Mouse (Mus musculus): ENCODE data around the gene C2cd5.
"Not testable (repeated sequence)": the region's sequence is repeated elsewhere in the genome, so short reads cannot be mapped to it uniquely, and the experiment has no call there.

Gene C2cd5

DNA sequence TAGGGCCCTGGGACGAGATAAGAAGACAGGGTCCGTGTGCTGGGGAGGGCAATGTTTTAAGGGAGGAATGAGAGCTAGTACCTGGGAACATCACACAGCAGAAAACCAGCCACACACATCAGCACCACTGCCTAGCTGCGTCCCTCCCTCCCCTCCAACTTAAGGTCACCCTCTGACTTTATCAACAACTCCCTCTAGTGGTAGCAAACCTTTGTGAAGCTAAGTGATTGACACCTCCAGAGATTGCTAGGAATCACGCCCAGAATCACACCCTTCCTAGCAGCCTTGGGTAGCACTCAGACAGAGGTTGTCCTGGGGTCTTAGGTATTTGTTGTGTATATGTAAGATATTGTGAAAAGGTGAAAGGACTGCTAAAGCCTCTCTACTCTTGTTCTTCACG lies 79.3 kb downstream of the C2cd5 start:
- peak; percentile 52 for DNase-seq (ENCODE audit: low read depth)

DNA sequence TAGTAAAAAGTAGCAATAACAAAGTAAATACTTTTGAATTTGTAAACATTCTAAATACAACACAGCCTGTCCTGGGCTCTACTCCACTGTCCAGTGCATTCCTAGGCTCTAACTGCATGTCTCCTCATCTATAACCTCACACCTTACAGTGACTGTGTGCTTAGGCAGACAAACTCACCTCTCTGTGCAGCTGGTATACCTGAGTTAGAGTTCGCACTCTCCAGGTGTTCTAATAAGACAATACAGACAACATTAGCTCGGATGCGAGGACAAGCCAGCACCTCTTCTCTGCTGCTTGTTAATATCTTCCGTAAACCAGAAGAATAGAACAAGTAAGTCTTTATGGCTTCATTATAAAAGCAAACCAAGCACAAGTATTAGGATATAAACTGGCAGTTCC lies 79.8 kb downstream of the C2cd5 start:
- no peak for DNase-seq (ENCODE audit: low read depth)

DNA sequence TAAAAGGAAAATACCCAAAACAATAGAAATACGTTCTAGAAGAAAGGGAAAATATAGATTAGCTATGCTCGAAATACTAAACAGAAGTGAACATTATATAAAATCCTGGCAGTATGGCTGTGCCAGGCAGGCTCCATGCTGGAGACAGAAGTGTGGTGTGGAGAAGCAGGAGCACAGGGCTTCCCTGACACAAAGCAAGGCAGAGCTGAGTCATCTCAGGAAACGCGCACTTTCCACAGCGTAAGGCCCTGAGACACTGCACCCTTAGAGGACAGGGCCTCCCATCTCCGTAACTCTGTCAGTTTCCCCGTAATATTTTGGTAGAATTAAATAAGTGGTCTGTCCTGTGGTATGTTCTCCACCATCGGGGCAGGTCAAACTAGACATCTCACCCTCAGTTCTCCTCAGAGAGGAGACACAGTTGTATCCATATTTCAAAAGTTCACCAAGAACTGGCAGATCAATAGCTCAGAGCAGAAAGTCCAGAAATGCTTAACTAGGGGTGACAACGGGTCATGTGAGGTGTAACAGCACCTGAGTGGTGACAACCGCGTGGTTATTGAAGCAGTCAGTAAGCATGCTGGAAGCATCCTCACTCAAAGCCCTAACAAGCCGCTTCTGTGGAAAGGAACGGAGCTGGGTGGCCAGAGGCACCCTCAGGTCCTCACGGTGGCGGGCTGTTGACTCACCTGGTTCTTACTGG lies 87.3 kb downstream of the C2cd5 start:
- DNase-seq (ENCODE audit: low read depth): no peak

DNA sequence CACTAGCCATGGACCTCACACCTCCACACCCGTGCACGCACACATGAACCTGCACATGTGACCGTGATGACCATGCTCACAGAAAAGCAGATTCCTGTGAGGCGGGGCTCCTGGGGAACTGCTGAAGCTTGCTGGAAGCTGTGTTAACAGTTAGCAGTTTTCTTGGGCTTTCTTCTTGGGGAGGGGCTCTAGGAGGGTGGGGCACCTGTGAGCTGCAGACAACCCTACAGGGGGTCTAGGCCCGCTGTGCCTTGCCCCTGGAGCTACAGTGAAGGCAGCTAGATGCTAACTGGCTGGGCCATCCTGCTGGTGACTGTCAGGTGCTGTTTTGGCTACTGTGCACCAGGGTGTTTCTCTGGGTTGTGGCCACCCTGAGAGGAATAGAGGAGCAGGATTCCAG lies 91.1 kb downstream of the C2cd5 start:
- DNase-seq (ENCODE audit: low read depth): no peak

DNA sequence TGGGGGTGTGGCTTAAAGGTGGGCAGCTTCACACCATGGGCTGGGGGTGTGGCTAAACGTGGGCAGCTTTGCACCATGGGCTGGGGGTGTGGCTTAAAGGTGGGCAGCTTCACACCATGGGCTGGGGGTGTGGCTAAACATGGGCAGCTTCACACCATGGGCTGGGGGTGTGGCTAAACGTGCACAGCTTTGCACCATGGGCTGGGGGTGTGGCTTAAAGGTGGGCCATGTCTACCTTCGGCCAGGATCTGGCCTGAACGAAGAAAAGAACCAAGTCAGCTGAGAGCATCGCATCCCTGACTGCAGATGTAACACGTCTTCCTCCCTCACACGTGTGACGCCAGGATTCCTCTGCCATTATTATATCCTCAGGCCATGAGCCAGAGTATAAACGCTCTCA lies 94.7 kb downstream of the C2cd5 start:
- not testable (repeated sequence) for DNase-seq (ENCODE audit: low read depth)

DNA sequence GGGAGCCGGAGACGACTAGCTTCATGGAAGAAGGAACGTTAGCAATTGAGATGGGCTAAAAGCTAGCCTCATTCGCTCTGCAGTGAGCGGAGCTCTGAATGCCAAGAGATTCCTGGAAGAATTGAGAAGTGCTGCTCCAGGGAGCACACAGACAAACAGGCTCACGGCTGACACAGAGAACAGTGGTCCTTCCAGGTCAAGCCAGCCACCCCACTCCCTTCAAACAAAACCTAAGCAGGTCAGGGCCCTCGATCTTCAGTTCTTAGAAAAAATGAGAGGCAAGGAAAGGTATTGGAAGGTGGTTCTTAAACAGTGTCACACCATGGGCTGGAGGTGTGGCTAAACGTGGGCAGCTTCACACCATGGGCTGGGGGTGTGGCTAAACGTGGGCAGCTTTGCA lies 95.1 kb downstream of the C2cd5 start:
- DNase-seq (ENCODE audit: low read depth): no peak

DNA sequence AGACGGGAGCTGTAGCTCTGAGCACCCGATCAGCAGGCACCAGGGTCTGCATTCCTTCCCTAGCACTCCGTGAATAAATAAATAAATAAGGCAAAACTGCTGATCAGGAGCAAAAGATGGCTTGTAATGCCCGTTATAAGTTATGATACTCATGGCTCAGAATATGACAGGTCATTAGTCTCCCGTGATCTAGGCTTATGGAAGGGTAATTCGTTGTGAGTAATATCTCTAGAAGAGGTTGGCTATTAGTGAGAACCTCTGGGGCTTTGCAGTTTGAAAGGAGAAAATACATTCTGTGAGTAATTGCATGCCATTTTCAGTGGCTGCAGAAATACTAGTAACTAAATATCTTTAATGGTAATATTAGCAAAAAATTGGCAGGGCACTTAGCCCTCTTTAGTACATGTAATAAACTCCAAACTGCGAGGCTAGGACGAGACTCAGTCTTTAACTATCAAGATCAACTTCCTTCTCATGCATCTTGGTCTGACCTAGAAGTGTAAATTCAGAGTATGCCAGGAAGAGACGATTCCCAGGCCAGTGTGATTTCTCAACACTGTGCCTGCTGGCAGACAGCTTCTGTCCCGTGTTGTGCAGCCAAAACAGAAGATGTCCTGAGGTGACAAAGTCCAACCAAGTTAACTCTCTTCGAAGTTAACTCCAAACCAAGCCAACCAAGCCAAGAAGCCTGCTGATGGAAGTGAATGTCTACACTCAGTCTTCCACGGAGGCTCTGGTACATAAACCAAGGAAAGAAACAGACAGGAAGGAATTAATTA lies 101.5 kb downstream of the C2cd5 start:
- DNase-seq (ENCODE audit: low read depth): no peak

DNA sequence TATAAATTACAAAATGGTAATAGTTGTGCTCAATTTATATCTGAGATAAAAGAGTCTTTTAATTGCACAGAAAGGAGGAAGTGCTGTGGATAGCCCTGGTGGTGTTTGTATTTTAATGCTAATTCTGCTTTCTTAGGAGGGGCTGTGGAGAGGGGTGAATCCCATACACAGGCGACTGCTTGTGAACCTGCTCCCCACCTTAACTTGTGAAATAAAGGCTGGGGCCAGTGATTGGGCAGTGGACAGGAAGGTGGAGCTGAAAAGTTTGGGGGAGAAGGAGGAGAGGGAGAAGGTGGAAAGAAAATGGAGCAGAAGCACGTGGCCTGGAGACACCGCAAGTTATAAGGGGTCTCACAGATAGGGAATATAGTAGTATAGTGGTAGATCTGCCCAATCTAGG lies 103.1 kb downstream of the C2cd5 start:
- no peak for DNase-seq (ENCODE audit: low read depth)

DNA sequence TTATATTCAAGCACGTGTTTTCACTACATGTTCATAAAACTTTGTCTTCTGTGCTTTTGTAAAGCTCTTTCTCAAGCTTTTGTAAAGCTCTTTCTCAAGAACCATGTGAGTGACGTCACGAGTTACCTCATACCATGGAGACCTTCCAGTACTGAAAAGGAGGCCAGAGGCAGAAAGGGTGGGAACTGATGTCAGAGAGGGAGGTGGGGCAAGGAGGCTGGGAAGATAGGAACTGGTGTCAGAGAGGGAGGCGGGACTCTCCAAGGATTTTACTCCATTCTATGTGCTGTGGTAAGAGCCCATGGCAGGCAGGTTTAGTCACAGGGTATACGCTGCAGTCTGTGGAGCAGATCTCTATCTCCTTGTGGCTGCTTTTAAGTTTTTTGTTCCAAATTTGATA lies 104.4 kb downstream of the C2cd5 start:
- DNase-seq (ENCODE audit: low read depth): no peak

DNA sequence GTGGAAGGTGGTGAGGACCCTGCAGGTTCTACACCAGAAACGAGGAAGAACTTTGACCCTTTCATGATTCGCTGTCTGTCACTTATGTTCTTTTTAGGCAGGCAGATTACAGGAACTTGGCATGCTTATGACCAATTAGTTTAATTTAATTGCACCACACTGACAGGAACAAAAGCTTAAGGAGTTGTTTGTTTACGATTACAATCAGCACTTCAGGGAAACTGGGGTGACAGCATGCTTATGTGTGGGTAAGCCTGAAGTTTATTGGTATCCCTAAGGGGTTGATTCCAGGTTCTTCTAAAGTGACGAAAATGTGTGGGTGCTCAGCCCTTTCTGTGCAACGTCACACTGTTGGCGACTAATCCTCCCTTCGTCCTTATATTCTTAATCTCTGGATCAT lies 105.1 kb downstream of the C2cd5 start:
- DNase-seq (ENCODE audit: low read depth): no peak

DNA sequence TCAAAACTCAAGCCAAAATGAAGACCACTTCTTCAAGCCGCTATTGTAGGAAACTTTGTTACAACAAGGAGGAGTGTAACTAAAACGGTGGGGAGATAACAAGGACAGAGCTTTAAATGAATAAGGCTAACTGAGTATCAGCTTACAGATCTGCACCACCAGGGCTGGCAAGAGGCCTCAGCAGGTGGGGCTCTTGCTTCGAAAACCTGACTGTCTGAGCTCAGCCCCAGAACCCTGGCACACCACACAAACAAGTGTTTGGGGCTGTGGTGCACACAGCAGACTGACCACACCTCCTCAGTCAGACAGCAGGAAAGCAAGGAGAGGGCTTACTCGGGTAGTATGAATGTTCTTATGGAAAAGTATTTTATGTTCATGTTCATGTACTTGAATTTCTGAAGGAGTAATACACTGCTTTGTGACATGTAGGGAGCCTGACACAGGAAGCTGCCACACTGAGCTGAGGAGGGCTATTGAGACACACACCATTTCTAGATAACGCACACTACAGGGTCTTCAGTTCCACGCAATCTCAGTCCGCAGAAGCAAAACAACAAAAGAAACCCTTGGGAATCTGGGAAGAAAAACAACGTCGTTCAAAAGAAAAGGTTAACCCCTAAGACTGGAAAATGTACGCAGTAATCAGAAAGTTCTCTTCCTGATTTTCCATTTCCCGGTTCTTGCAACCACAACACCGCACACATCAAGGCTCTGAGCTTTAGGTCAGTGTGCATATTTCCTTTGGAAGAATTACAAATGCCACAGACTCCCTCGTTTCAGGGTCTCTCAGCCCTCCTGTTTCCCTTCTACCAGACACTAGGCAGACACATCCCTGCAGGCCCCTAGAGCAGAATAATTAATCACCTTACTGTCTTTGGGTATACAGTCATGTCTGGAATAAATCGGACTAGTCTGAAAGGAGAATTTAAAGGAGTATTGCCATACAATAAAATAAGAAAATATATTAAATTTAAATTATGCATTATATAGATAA lies 105.9 kb downstream of the C2cd5 start:
- DNase-seq (ENCODE audit: low read depth): peak; percentile 28

DNA sequence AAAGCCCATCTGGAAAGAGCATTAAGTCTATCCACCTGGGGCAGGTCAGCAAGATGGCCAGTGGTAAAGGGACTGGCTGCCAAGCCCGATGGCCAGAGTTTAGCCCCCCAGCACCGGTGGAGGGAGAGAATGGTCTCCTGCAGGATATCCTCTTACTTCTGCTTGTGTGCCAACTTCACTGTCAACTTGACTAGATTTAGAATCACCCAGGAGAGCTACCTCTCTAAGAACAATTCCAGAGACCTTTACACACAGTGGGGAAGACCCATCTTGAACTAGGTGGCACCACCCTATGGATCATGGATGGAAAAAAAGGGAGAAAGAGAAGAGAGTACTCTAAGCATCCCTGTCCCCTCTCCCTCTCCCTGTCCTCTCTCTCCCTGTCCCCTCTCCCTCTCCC lies 107.0 kb downstream of the C2cd5 start:
- DNase-seq (ENCODE audit: low read depth): no peak

DNA sequence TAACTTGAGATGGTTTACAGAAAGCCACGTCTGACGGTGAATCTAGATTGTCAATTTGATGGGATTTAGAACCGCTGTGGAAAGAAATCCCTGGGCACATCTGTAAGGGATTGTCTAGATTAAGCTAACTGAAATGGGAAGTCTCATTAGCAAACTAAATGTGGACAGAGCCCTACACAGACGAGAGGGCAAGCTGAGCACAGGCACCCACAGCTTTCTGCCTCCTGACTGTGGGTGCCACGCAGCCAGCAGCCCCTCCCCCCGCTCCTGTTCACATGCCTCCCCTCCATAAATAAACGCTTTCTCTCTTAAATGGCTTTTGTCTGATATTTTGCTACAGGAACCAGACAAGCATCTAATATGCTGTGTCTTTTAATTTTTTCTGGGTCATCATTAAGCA lies 107.8 kb downstream of the C2cd5 start:
- DNase-seq (ENCODE audit: low read depth): no peak

DNA sequence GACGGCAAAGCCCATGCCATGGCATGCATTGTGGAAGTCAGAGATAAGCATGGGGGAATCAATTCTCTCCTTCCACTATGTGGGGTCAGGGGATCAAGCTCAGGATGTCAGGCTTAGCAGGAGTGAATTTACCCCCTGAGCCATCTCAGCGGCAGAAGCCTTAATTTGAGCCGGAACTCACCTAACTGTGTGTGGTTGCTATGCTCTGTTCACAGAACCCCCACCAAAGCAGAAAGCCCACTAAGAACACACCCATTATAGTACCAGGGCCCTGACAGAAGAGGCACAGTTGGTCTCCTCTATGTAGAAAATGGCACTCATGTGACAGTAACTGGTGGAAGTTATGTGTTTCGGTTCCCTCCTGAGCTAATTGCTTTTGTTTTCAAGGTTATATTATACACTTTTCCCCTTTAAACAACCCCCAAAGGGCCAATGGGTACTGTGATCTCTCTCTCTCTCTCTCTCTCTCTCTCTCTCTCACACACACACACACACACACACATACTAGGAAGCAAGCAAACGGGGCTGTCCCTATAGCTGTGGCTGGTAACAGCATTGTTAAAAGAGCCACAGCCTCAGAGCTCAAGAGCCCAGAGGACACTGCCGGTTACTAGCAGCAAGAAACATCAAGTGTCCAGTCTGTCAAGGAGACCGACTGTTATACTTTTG lies 108.4 kb downstream of the C2cd5 start:
- peak; percentile 53 for DNase-seq (ENCODE audit: low read depth)

DNA sequence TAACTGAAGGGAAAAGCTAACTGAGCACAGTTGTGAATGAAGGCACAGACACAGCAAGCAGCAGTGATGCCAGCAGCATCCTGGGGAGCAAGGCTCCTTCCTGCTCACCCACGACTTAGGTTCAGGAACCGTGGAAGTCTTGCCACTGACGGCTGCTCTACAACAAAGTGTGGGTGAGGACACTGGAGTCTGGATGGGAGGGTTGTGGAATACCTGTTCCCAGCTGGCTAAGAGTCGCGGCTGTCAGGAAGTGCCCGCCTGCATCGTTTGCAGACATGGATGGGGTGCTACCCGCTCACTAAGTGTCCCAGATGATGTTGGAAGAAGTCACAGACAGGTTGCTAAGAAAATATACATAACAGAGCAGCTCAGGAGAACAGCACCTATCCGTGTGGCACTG lies 109.4 kb downstream of the C2cd5 start:
- DNase-seq (ENCODE audit: low read depth): no peak

DNA sequence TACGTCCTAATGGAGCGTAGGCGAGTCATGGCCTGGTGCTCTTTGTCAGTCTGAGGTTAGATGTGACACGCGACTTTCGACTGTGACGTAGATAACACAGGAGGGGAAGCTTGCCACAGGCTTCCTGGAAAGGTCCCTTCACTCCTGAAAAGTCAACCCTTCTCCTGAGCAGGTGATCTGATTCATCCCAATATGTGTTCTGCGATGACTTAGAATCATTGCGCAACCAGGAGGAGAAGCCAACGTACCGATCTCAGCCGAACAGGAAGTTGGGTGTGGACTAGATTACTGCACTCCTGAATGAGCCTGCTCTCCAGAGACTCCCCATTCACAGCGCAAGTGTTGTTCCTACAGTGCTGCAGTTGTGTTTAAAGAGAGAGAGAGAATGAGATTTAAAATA lies 110.4 kb downstream of the C2cd5 start:
- DNase-seq (ENCODE audit: low read depth): peak; percentile 40

DNA sequence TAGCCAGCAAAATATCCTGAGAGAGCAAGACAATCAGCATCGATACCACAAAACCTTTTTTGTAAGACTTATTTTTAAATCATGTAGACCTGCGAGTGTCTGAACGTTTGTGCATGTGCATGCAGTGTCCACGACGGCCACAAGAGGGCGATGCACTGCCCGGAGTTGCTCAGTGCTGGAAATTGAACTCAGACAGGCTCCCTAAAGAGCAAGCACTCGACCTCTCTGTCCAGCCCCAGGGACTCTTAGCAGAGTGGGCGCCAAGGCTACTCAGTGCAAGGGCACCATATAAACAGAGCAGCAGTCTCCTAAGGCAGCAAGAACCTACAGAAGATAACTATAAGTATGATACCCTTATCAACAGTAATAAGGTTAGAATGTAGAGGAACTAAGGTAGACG lies 111.2 kb downstream of the C2cd5 start:
- DNase-seq (ENCODE audit: low read depth): peak; percentile 81

DNA sequence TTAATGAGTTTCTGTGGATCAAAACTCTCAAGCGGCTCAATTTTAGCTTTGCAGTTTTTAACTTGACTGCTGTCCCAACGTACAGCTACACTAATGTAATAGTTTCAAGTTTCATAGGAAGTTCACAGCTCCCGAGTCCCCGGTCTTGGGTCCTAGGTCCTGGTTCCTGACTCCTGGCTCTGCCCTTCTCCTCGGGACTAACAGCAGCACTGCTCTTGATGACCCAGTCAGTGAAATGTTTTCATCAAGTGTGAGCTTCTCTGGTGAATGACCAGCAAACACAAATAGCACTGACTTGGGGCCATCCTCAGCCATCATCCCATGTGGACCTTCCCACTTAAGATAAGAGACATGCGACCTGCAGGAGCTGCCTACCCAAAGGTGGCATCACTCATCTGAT lies 111.7 kb downstream of the C2cd5 start:
- no peak for DNase-seq (ENCODE audit: low read depth)

DNA sequence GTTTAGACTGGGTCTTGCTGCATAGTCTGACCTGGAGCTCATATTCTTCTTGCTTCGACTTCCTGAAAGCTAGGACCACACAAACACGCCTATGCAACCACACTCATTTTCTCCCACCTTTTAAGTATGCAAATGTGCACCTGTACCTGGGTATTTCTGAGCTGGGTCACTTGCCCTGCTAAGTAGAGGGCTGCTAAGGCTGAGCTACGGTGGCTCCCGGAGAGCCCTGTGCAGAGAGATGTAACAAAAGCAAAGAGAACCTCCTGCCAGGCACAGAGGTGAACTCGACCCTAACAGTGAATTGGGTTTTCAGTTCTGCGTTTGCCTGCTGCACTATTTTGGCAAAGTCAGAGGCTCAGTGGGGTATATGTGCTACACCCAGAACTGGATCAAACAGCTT lies 112.3 kb downstream of the C2cd5 start:
- DNase-seq (ENCODE audit: low read depth): no peak

DNA sequence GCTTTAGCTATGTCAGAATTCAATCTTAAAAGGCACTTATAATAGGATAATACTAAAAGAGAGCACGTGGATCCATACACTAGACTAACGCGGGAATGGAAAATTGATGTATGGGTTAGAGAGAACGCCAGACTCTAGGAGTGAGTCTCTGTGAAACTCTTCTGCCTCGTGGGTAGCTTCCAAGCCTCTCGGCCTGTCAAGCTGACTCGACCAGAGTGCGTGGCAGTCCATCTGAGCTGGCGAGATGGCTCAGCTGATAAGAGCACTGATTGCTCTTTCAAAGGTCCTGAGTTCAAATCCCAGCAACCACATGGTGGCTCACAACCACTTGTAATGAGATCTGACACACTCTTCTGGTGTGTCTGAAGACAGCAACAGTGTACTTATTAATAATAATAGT lies 113.2 kb downstream of the C2cd5 start:
- DNase-seq (ENCODE audit: low read depth): not testable (repeated sequence)

DNA sequence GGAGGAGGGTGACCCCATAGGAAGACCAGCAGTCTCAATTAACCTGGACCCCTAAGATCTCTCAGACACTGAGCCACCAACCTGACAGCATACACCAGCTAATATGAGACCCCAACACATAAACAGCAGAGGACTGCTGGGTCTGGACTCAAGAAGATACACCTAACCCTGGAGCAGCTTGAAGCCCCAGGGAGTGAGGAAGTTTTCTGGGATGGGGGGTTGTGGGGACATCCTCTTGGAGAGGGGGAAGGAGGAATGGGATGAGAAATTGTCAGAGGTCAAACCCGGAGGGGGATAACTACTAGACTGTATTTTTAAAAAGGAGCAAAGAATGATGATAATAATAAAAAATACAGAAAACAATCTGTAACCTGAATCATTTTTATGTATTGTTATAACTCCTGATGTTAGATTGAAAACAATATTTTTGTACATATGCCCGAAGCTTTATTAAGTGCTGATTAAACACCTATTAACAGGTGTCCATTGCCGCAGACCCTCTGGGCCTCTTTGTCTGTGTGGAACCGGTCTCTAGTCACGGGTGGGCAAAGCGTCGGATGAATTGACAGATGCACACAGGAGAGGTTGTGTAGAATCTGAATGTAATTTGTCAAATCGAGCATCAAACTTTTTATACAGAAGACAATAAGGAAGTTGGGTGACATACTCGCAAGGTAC lies 114.2 kb downstream of the C2cd5 start:
- DNase-seq (ENCODE audit: low read depth): not testable (repeated sequence)

All from induced T-regulatory cell, adult 2 months (primary cell).